Comparison of ENCODE assay signal across 9 mouse cellular contexts in the genomic region with DNA sequence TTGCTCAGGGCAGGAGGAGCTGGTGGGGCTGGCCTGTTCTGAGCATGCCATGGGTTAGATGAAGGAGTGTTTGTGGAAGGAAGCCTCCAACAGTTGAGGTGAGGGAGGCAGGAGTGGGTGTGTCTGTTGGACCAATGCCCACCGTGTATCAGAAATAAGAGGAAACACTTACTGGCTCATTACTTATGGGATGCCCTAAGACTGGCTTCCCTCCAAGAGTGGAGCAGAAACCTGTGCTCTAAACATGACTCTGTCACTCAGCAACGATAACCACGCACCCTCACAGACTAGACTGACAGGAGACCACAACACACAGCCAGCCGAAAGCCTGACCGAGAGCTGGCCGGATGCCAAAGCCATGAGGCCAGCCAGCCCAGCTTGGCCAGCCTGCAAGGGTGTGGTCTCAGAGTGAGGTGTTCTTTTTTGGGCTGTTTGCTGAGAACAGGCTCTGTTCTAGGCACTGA. TPM values are rescaled to one million over a fixed set of nuclear protein-coding genes. Genes with fewer than 3 reads are reported as not detected.
DNase-seq lines count a peak whose midpoint lies in the region; ATAC-seq and TF ChIP-seq lines count a peak whose summit lies in the region.
"Had no signal": no experiment of that assay in that cellular context is flagged by ENCODE, and none has a peak within 500 bp of the region (broad histone marks: within the 10 kb centered on the region; RNA-seq: fewer than 3 reads in every experiment).

No protein-coding gene starts in this region.

- no peak for TF ChIP-seq RAD21 in CH12.LX (IDR thresholded peaks at IDR 0.05; ENCODE audit: low read depth, low read length)

- in situ Hi-C loops in CH12.LX (cut with MboI; ENCODE audit: low pct_ligation_motif_present, low pct_unique_long_range_greater_than_20kb, low sequenced_read_pairs): no loop called here

- no peak overlapping the region for H3K4me3 ChIP-seq in forebrain, embryonic 14.5 days (ENCODE audit: low read depth, low read length)
- H3K4me3 ChIP-seq in forebrain, embryonic 15.5 days: no peak overlapping the region
- no peak overlapping the region for H3K4me3 ChIP-seq in CH12.LX (replicated peaks in 1 of 3; ENCODE audit: low read depth in 2 of 3, low read length in 2 of 3, poor library complexity in 1 of 3)
- H3K4me3 ChIP-seq in embryonic facial prominence, embryonic 12.5 days: no peak overlapping the region
- no peak overlapping the region for H3K4me3 ChIP-seq in liver, embryonic 14.5 days (ENCODE audit: insufficient read depth in 1 of 2, low read depth in 2 of 2, low read length in 2 of 2)
- H3K4me3 ChIP-seq in spleen, adult 2 months (ENCODE audit: extremely low read depth, insufficient read depth, insufficient read length): no peak overlapping the region
- H3K4me3 ChIP-seq: neural tube, embryonic 13.5 days had no signal

- H3K27me3 ChIP-seq in forebrain, embryonic 14.5 days (replicated peaks; ENCODE audit: control insufficient read depth, insufficient read depth, low read length): no peaks in the 10 kb centered on the region
- no peaks in the 10 kb centered on the region for H3K27me3 ChIP-seq in forebrain, embryonic 15.5 days
- no peaks in the 10 kb centered on the region for H3K27me3 ChIP-seq in CH12.LX (replicated peaks)
- no peaks in the 10 kb centered on the region for H3K27me3 ChIP-seq in embryonic facial prominence, embryonic 12.5 days
- no peaks in the 10 kb centered on the region for H3K27me3 ChIP-seq in liver, embryonic 14.5 days (ENCODE audit: control insufficient read depth, insufficient read depth, low read length)
- no peaks in the 10 kb centered on the region for H3K27me3 ChIP-seq in spleen, adult 2 months (ENCODE audit: control insufficient read depth, insufficient read depth, low read length)
- H3K27me3 ChIP-seq: neural tube, embryonic 13.5 days had no signal

- no peak overlapping the region for H3K27ac ChIP-seq in forebrain, embryonic 14.5 days (ENCODE audit: low read depth, low read length)
- no peak overlapping the region for H3K27ac ChIP-seq in forebrain, embryonic 15.5 days (replicated peaks)
- no peak overlapping the region; the same call in 1 of the 2 replicates for H3K27ac ChIP-seq in CH12.LX (ENCODE audit: insufficient read depth, low read depth)
- H3K27ac ChIP-seq in embryonic facial prominence, embryonic 12.5 days: no peak overlapping the region
- peak overlapping the region; percentile 71 for H3K27ac ChIP-seq in liver, embryonic 14.5 days
- H3K27ac ChIP-seq in spleen, adult 2 months (ENCODE audit: insufficient read depth, low read length): peak overlapping the region; percentile 60
- H3K27ac ChIP-seq: neural tube, embryonic 13.5 days had no signal

- TF ChIP-seq EP300 in CH12.LX (IDR thresholded peaks at IDR 0.05; ENCODE audit: low read length): no peak
- TF ChIP-seq EP300 in liver, embryonic 14.5 days (IDR thresholded peaks at IDR 0.05; ENCODE audit: low read depth): no peak

- H3K9me3 ChIP-seq in forebrain, embryonic 14.5 days (replicated peaks; ENCODE audit: control insufficient read depth, low read length): no peaks in the 10 kb centered on the region
- H3K9me3 ChIP-seq in forebrain, embryonic 15.5 days: no peaks in the 10 kb centered on the region
- H3K9me3 ChIP-seq in CH12.LX (replicated peaks; ENCODE audit: low read length): no peaks in the 10 kb centered on the region
- H3K9me3 ChIP-seq in embryonic facial prominence, embryonic 12.5 days: no peaks in the 10 kb centered on the region
- H3K9me3 ChIP-seq in liver, embryonic 14.5 days (ENCODE audit: control insufficient read depth, low read length): no peaks in the 10 kb centered on the region
- H3K9me3 ChIP-seq: neural tube, embryonic 13.5 days had no signal

- TF ChIP-seq POLR2A in CH12.LX (IDR thresholded peaks at IDR 0.05; ENCODE audit: low read depth, low read length): no peak
- no peak for TF ChIP-seq POLR2A in spleen, adult 2 months (IDR thresholded peaks at IDR 0.05; ENCODE audit: low read depth, low read length)

- no peak overlapping the region for H3K9ac ChIP-seq in forebrain, embryonic 14.5 days (ENCODE audit: low read length)
- no peak overlapping the region for H3K9ac ChIP-seq in forebrain, embryonic 15.5 days (replicated peaks)
- H3K9ac ChIP-seq in CH12.LX (ENCODE audit: insufficient read depth, low read depth): peak overlapping the region; percentile 27; the same call in 1 of the 2 replicates
- H3K9ac ChIP-seq in embryonic facial prominence, embryonic 12.5 days: no peak overlapping the region
- H3K9ac ChIP-seq in liver, embryonic 14.5 days (replicated peaks): 0 out of 2 replicates have a peak overlapping the region, but pooled peaks have one; percentile 43
- H3K9ac ChIP-seq: neural tube, embryonic 13.5 days had no signal

- DNase-seq in forebrain, embryonic 14.5 days (ENCODE audit: low spot score): peak; percentile 66
- no peak for DNase-seq in CH12.LX (ENCODE audit: extremely low read depth)
- DNase-seq in heart, postnatal 25 days (ENCODE audit: low spot score): peak; percentile 30
- peak in 2 of 3 experiments; percentile 43 to 50 for DNase-seq in liver, embryonic 14.5 days (ENCODE audit: low read depth in 3 of 3, low spot score in 3 of 3)
- peak in 1 of 2 experiments; percentile 42 for DNase-seq in spleen, adult 2 months (ENCODE audit: low read depth in 1 of 2, low spot score in 2 of 2)
- DNase-seq in frontal cortex, postnatal 25 days (ENCODE audit: low spot score in 2 of 2): no peak

- no peaks in the 10 kb centered on the region for H3K79me2 ChIP-seq in CH12.LX (replicated peaks; ENCODE audit: control insufficient read depth, extremely low read depth, insufficient read depth, poor library complexity, severe bottlenecking)

- dilution Hi-C loops in CH12.LX (cut with MboI; ENCODE audit: extremely low pct_ligation_motif_present, extremely low pct_unique_long_range_greater_than_20kb, low sequenced_read_pairs): no loop called here

- WGBS in forebrain, embryonic 14.5 days: 29% methylated on average over 6 of the region's 6 CpGs
- WGBS in forebrain, embryonic 15.5 days: 30% methylated on average over 6 of the region's 6 CpGs
- 63% methylated on average over 6 of the region's 6 CpGs for WGBS in embryonic facial prominence, embryonic 12.5 days
- WGBS in liver, embryonic 14.5 days (ENCODE audit: insufficient replicate concordance): 18% methylated on average over 6 of the region's 6 CpGs
- WGBS in spleen, adult 2 months: 9% methylated on average over 6 of the region's 6 CpGs

- H3K36me3 ChIP-seq in forebrain, embryonic 14.5 days (ENCODE audit: control insufficient read depth, insufficient read depth, low read length): no peaks in the 10 kb centered on the region
- no peaks in the 10 kb centered on the region for H3K36me3 ChIP-seq in forebrain, embryonic 15.5 days
- H3K36me3 ChIP-seq in CH12.LX (replicated peaks in 1 of 2; ENCODE audit: control insufficient read depth in 1 of 2, insufficient read depth in 1 of 2, low read length in 1 of 2): no peaks in the 10 kb centered on the region
- H3K36me3 ChIP-seq in embryonic facial prominence, embryonic 12.5 days: no peaks in the 10 kb centered on the region
- no peaks in the 10 kb centered on the region for H3K36me3 ChIP-seq in liver, embryonic 14.5 days (replicated peaks; ENCODE audit: control insufficient read depth, insufficient read depth, low read depth)
- H3K36me3 ChIP-seq in spleen, adult 2 months (ENCODE audit: control insufficient read depth, insufficient read depth, low read length): no peaks in the 10 kb centered on the region
- H3K36me3 ChIP-seq: neural tube, embryonic 13.5 days had no signal

- peak; percentile 55 for ATAC-seq in forebrain, embryonic 14.5 days
- no peak for ATAC-seq in forebrain, embryonic 15.5 days (replicated peaks)
- 0 out of 2 replicates have a peak, but pooled peaks have one; percentile 57 for ATAC-seq in embryonic facial prominence, embryonic 12.5 days (ENCODE audit: insufficient number of reproducible peaks, insufficient read depth, low FRiP score, low TSS enrichment)
- ATAC-seq in liver, embryonic 14.5 days (ENCODE audit: insufficient read depth): peak; percentile 69

- no peaks in the 10 kb centered on the region for H3K4me1 ChIP-seq in forebrain, embryonic 14.5 days (ENCODE audit: control insufficient read depth, insufficient read depth, low read length)
- H3K4me1 ChIP-seq in forebrain, embryonic 15.5 days: peaks cover 11% of the 10 kb centered on the region
- peaks cover 15 to 25% of the 10 kb centered on the region in 2 experiments for H3K4me1 ChIP-seq in CH12.LX (ENCODE audit: control insufficient read depth in 1 of 2, insufficient read depth in 2 of 2)
- no peaks in the 10 kb centered on the region for H3K4me1 ChIP-seq in embryonic facial prominence, embryonic 12.5 days
- peaks cover 19 to 20% of the 10 kb centered on the region in 2 experiments for H3K4me1 ChIP-seq in liver, embryonic 14.5 days (replicated peaks; ENCODE audit: control insufficient read depth in 2 of 2, insufficient read depth in 2 of 2, low read length in 1 of 2)
- peaks cover 5% of the 10 kb centered on the region; the same call in 1 of the 2 replicates for H3K4me1 ChIP-seq in spleen, adult 2 months (ENCODE audit: control insufficient read depth, insufficient read depth, insufficient read length)
- H3K4me1 ChIP-seq: neural tube, embryonic 13.5 days had no signal

- intact Hi-C loops in heart, postnatal 25 days (cut with DNase I): loop anchor here (2.0 to 5.0 kb wide), 2 partner anchors 53 to 71 kb away; no protein-coding TSS in a partner anchor

- H3K4me2 ChIP-seq in forebrain, embryonic 14.5 days (ENCODE audit: low read length): no peak overlapping the region
- H3K4me2 ChIP-seq in forebrain, embryonic 15.5 days (replicated peaks): no peak overlapping the region
- peak overlapping the region; percentile 45; the same call in 1 of the 2 replicates for H3K4me2 ChIP-seq in CH12.LX (ENCODE audit: insufficient read depth, low read depth, poor library complexity, severe bottlenecking)
- H3K4me2 ChIP-seq in embryonic facial prominence, embryonic 12.5 days (replicated peaks): no peak overlapping the region
- peak overlapping the region; percentile 45 for H3K4me2 ChIP-seq in liver, embryonic 14.5 days (ENCODE audit: low read depth)
- H3K4me2 ChIP-seq: neural tube, embryonic 13.5 days had no signal

- TF ChIP-seq CTCF in CH12.LX (conservative IDR thresholded peaks at IDR 0.05 in 1 of 2, IDR thresholded peaks at IDR 0.05 in 1 of 2; ENCODE audit: low read depth in 2 of 2, low read length in 2 of 2): no peak
- TF ChIP-seq CTCF in liver, embryonic 14.5 days (IDR thresholded peaks at IDR 0.05; ENCODE audit: low read depth): no peak
- TF ChIP-seq CTCF in spleen, adult 2 months (IDR thresholded peaks at IDR 0.05; ENCODE audit: extremely low read depth, insufficient read depth, insufficient read length, insufficient replicate concordance): no peak

RNA-seq across cellular contexts. Expression of a gene that starts 28.0 kb away (rescaled TPM):
- polyA plus RNA-seq in forebrain, embryonic 14.5 days (2014; fragmentation: Nextera tagmentation; extraction: Ambion mirVana): 0.59 and 1.0 TPM in 2 replicates
- polyA plus RNA-seq in forebrain, embryonic 15.5 days (2015; fragmentation: Nextera tagmentation; extraction: Ambion mirVana): 0.59 and 0.61 TPM in 2 replicates
- 0.13 TPM in 1 of 2 replicates, not detected in the other for total RNA-seq in CH12.LX (2012; rRNA removed)
- 0.24 TPM in 1 of 2 replicates, not detected in the other for total RNA-seq in CH12.LX (2014; rRNA removed)
- polyA plus RNA-seq in CH12.LX (2012; ENCODE audit: insufficient read length, low read depth): 0.16 TPM in 1 of 2 replicates, not detected in the other
- 1.7 and 2.1 TPM in 2 replicates for polyA plus RNA-seq in embryonic facial prominence, embryonic 12.5 days (2016; fragmentation: Nextera tagmentation; extraction: Ambion mirVana)
- under 1 TPM in 1 of 2 experiments, not detected in 1; 0.16 TPM for total RNA-seq in heart, postnatal 25 days (2021)
- 0.26 and 0.33 TPM in 2 replicates for polyA plus RNA-seq in liver, embryonic 14.5 days (2012; rRNA removed)
- 0.23 and 0.28 TPM in 2 replicates for polyA plus RNA-seq in liver, embryonic 14.5 days (2014; fragmentation: Nextera tagmentation; extraction: Ambion mirVana)
- 2.5 and 3.2 TPM in 2 replicates for polyA plus RNA-seq in spleen, adult 2 months (2012; rRNA removed)

Comparison
In these comparisons a context has a peak if more than half of its experiments do, and no peak if none do; other contexts are left out.
1. DNase-seq: peak in forebrain, embryonic 14.5 days (single experiment), heart, postnatal 25 days (single experiment) and liver, embryonic 14.5 days (2 of 3); none in CH12.LX (single experiment) and frontal cortex, postnatal 25 days (0 of 2).
2. H3K27ac ChIP-seq: peak in liver, embryonic 14.5 days (single experiment) and spleen, adult 2 months (single experiment); none in forebrain, embryonic 14.5 days (single experiment), forebrain, embryonic 15.5 days (single experiment), CH12.LX (single experiment) and embryonic facial prominence, embryonic 12.5 days (single experiment).
3. H3K4me2 ChIP-seq: peak in CH12.LX (single experiment) and liver, embryonic 14.5 days (single experiment); none in forebrain, embryonic 14.5 days (single experiment), forebrain, embryonic 15.5 days (single experiment) and embryonic facial prominence, embryonic 12.5 days (single experiment).
4. H3K9ac ChIP-seq: peak in CH12.LX (single experiment) and liver, embryonic 14.5 days (single experiment); none in forebrain, embryonic 14.5 days (single experiment), forebrain, embryonic 15.5 days (single experiment) and embryonic facial prominence, embryonic 12.5 days (single experiment).